Mouse (Mus musculus): Measurements from ENCODE around the gene C77080.

DNA sequence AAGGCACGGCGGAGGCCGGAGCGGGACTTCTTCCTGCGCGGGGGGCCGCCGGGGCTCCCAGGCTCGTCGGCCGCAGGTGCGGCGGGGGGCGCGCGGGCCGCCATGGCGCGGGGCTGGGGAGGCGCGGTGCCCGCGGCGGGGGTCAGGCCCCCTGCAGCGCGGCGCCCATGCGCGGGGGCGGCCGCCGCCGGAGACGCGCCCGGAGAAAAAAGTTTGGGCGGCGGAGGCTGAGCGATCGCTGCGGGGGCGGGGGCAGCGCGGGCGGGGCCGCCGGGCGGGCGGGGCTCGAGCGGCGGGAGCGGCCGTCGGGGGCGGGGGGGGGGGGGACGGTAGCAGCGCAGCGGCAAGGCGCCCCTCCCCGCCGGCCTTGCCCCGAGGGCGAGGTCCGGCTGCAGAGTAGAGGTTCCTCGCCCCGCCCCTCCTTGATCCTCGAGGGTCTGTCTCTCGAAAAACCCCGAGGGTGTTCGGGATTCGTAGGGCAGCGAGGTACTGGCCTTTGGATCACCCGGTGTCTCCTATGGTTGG, 12.9 kb downstream of the C77080 start:
- no peak for TF ChIP-seq CTCF (IDR thresholded peaks at IDR 0.05; ENCODE audit: control insufficient read depth, insufficient read depth, low read length)
- TF ChIP-seq POLR2A (IDR thresholded peaks at IDR 0.05; ENCODE audit: borderline replicate concordance, control insufficient read depth, low read depth, low read length) = no peak
